Mouse (Mus musculus) lung, postnatal 0 days (tissue): ENCODE measurements around the gene Zswim1. TPM values are rescaled to one million over a fixed set of nuclear protein-coding genes. Genes with fewer than 3 reads are reported as not detected.
A peak's percentile ranks its signal among the peaks of the same experiment; 100 is the strongest.
"Not testable (repeated sequence)": the region's sequence is repeated elsewhere in the genome, so short reads cannot be mapped to it uniquely, and the experiment has no call there.

ENCODE experiments used
- ATAC-seq: fragments of 200-750 bp; cut with Nextera tagmentation; 2 replicates; pipeline ENCODE4 v1.8.0; 2017; ENCODE audit warnings: moderate library complexity
- DNase-seq: peaks from one replicate; pipeline ENCODE4 v3.0.0-alpha.2; 2016; ENCODE audit warnings: low spot score
- H3K27ac ChIP-seq: fragments of 300-500 bp; sonication (generic); 2 replicates; pipeline ENCODE4 v1.5.1; 2014; ENCODE audit warnings: antibody characterized with exemption, mild to moderate bottlenecking, low read length, mixed read lengths
- H3K27me3 ChIP-seq: fragments of 300-500 bp; sonication (generic); replicated peaks from 2 replicates; pipeline ENCODE4 v1.6.1; 2014; ENCODE audit warnings: low read length, mixed read lengths; ENCODE audit not compliant: insufficient read depth
- H3K36me3 ChIP-seq: fragments of 300-500 bp; sonication (generic); 2 replicates; pipeline ENCODE4 v1.6.1; 2014; ENCODE audit warnings: low read length, mixed read lengths; ENCODE audit not compliant: insufficient read depth
- H3K4me1 ChIP-seq: fragments of 300-500 bp; sonication (generic); 2 replicates; pipeline ENCODE4 v1.6.1; 2014; ENCODE audit warnings: antibody characterized with exemption, low read depth, low read length, mixed read lengths; ENCODE audit not compliant: insufficient read depth
- H3K4me2 ChIP-seq: fragments of 300-500 bp; sonication (generic); replicated peaks from 2 replicates; pipeline ENCODE4 v1.6.1; 2014; ENCODE audit warnings: low read depth, mild to moderate bottlenecking, low read length, moderate library complexity, mixed read lengths
- H3K4me3 ChIP-seq: fragments of 300-500 bp; sonication (generic); 2 replicates; pipeline ENCODE4 v1.5.1; 2014; ENCODE audit warnings: low read depth, low read length
- H3K9ac ChIP-seq: fragments of 300-500 bp; sonication (generic); replicated peaks from 2 replicates; pipeline ENCODE4 v1.6.1; 2014; ENCODE audit warnings: low read depth, mild to moderate bottlenecking
- H3K9me3 ChIP-seq: fragments of 300-500 bp; sonication (generic); 2 replicates; pipeline ENCODE4 v1.6.1; 2016; ENCODE audit warnings: low read length, mixed read lengths
- CTCF ChIP-seq: IDR thresholded peaks from 2 replicates; pipeline ENCODE4 v1.5.1; 2016; ENCODE audit warnings: antibody characterized with exemption, mild to moderate bottlenecking
- EP300 ChIP-seq: IDR thresholded peaks from 2 replicates; pipeline ENCODE4 v1.6.1; 2016; ENCODE audit warnings: antibody characterized with exemption, mild to moderate bottlenecking, control low read depth
- WGBS: fragments of 180-500 bp; shearing (Covaris S2); extraction: QIAGEN DNeasy Blood & Tissue Kit; methylation state at CpG from one replicate; pipeline ENCODE4 v1.1.7; 2014; 5-methylcytosine and 5-hydroxymethylcytosine counted together
- polyA plus RNA-seq: library from polyadenylated mRNA; unstranded; fragments of >200 nt; fragmentation: Nextera tagmentation; extraction: Ambion mirVana; gene quantifications from 2 replicates; pipeline ENCODE4 v1.2.1, GENCODE M21; 2015

The Zswim1 gene
- polyA plus RNA-seq, 1 experiment from 2014 or later = 8.1 TPM

- Histone ChIP-seq H3K36me3 (no peaks in the 10 kb centered on the region), H3K4me1 (0 out of 2 replicates have a peak, but pooled peaks cover 3% of the 10 kb centered on the region), H3K4me3 (no peak overlapping the region), H3K27ac (peak overlapping the region; percentile 77), H3K9me3 (no peaks in the 10 kb centered on the region), H3K9ac (no peak overlapping the region), H3K27me3 (no peaks in the 10 kb centered on the region), H3K4me2 (no peak overlapping the region)
- WGBS = 14% methylated on average over 1 of the region's 1 CpGs
- TF ChIP-seq CTCF (no peak), EP300 (peak; percentile 98)
- peak; percentile 79 for DNase-seq
- ATAC-seq = peak; percentile 70
Measured at GRCm38 (mm10) chr2:164874239-164874769, 51.8 kb downstream of the Zswim1 start.

GRCm38 (mm10) chr2:164875648-164876047, 53.2 kb downstream of the Zswim1 start:
- 0 out of 2 replicates have a peak overlapping the region, but pooled peaks have one; percentile 3 for H3K27ac ChIP-seq
- 50% methylated on average over 2 of the region's 2 CpGs for WGBS
- not testable (repeated sequence) for H3K36me3 ChIP-seq, H3K27me3 ChIP-seq, H3K9ac ChIP-seq, H3K4me3 ChIP-seq, DNase-seq, H3K9me3 ChIP-seq, H3K4me1 ChIP-seq, ATAC-seq, H3K4me2 ChIP-seq
- 0 out of 2 replicates have a peak, but pooled peaks have one; percentile 13 for TF ChIP-seq CTCF

Other genes starting within 250 kb of the Zswim1 start
- gene Spint3, start 249.2 kb upstream of the Zswim1 start, polyA plus RNA-seq = not detected in 2 replicates
- gene Wfdc6a, start 237.2 kb upstream of the Zswim1 start, polyA plus RNA-seq = 0.93 and 1.0 TPM in 2 replicates
- not detected in 2 replicates for gene Eppin, start 229.1 kb upstream of the Zswim1 start, polyA plus RNA-seq
- gene Wfdc6b, start 209.2 kb upstream of the Zswim1 start, polyA plus RNA-seq = 0.90 and 1.3 TPM in 2 replicates
- gene Wfdc8, start 209.1 kb upstream of the Zswim1 start, polyA plus RNA-seq = 0.36 and 0.43 TPM in 2 replicates
- not detected in 2 replicates for gene Wfdc16, start 183.9 kb upstream of the Zswim1 start, polyA plus RNA-seq
- 0.57 and 0.88 TPM in 2 replicates for gene Wfdc10, start 166.6 kb upstream of the Zswim1 start, polyA plus RNA-seq
- gene Wfdc9, start 166.1 kb upstream of the Zswim1 start, polyA plus RNA-seq = not detected in 2 replicates
- not detected in 2 replicates for gene Wfdc11, start 148.6 kb upstream of the Zswim1 start, polyA plus RNA-seq
- 1.3 and 1.9 TPM in 2 replicates for gene Wfdc13, start 137.6 kb upstream of the Zswim1 start, polyA plus RNA-seq
- gene Spint4, start 124.2 kb upstream of the Zswim1 start, polyA plus RNA-seq = not detected in 2 replicates
- gene Spint5, start 107.4 kb upstream of the Zswim1 start, polyA plus RNA-seq = not detected in 2 replicates
- gene Wfdc3, start 76.8 kb upstream of the Zswim1 start, polyA plus RNA-seq = 6.4 and 6.6 TPM in 2 replicates
- 47.1 and 47.2 TPM in 2 replicates for gene Dnttip1, start 76.7 kb upstream of the Zswim1 start, polyA plus RNA-seq
- 21.1 and 33.3 TPM in 2 replicates for gene Ube2c, start 52.8 kb upstream of the Zswim1 start, polyA plus RNA-seq
- 0.47 and 1.2 TPM in 2 replicates for gene Tnnc2, start 42.7 kb upstream of the Zswim1 start, polyA plus RNA-seq
- gene Snx21, start 36.9 kb upstream of the Zswim1 start, polyA plus RNA-seq = 27.4 and 28.6 TPM in 2 replicates
- gene Acot8, start 17.8 kb upstream of the Zswim1 start, polyA plus RNA-seq = 17.8 and 18.9 TPM in 2 replicates
- 4.3 and 5.3 TPM in 2 replicates for gene Zswim3, start 17.6 kb upstream of the Zswim1 start, polyA plus RNA-seq
- gene Spata25, start 5.9 kb downstream of the Zswim1 start, polyA plus RNA-seq = not detected in 2 replicates
- gene Ctsa, start 10.2 kb downstream of the Zswim1 start, polyA plus RNA-seq = 146 and 147 TPM in 2 replicates
- 5.4 and 6.5 TPM in 2 replicates for gene Neurl2, start 10.8 kb downstream of the Zswim1 start, polyA plus RNA-seq
- 286 and 314 TPM in 2 replicates for gene Pltp, start 35.0 kb downstream of the Zswim1 start, polyA plus RNA-seq
- gene Pcif1, start 56.6 kb downstream of the Zswim1 start, polyA plus RNA-seq = 60.9 and 71.3 TPM in 2 replicates
- gene Zfp335, start 89.1 kb downstream of the Zswim1 start, polyA plus RNA-seq = 5.0 and 5.2 TPM in 2 replicates
- 4.5 and 5.6 TPM in 2 replicates for gene Mmp9, start 118.1 kb downstream of the Zswim1 start, polyA plus RNA-seq
- 0.84 and 1.0 TPM in 2 replicates for gene Slc12a5, start 138.1 kb downstream of the Zswim1 start, polyA plus RNA-seq
- gene Ncoa5, start 212.2 kb downstream of the Zswim1 start, polyA plus RNA-seq = 21.6 and 28.7 TPM in 2 replicates
- gene Cd40, start 232.9 kb downstream of the Zswim1 start, polyA plus RNA-seq = 57.9 and 77.5 TPM in 2 replicates